Mouse (Mus musculus) liver (tissue): Measurements from ENCODE around the gene Nudcd3.
"Not testable (repeated sequence)": the region's sequence is repeated elsewhere in the genome, so short reads cannot be mapped to it uniquely, and the experiment has no call there.

Source experiments
- DNase-seq: peaks from one replicate; pipeline ENCODE4 v3.0.0-alpha.2; 2020; ENCODE audit warnings: mixed read lengths

Gene Nudcd3

DNA sequence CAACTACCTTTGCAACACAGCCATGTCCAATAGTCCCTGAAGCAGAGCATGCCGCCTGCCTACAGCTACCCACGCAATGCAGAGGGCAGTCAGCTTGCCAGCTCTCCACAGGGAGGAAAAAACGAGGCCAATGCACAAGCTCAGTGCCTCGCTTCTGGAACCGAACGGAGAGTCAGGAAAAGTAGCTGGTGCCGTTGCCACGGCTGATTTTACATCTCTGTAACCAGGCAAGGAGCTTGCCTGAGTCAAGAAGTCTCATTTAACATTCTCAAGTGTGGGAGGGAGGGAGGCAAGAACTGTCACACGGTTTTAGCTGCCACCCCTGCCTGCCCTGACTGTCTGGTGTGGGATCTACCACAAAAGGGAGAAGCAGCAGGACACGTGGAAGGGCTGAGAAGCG is 79.6 kb downstream of the Nudcd3 start:
- DNase-seq, result no peak

DNA sequence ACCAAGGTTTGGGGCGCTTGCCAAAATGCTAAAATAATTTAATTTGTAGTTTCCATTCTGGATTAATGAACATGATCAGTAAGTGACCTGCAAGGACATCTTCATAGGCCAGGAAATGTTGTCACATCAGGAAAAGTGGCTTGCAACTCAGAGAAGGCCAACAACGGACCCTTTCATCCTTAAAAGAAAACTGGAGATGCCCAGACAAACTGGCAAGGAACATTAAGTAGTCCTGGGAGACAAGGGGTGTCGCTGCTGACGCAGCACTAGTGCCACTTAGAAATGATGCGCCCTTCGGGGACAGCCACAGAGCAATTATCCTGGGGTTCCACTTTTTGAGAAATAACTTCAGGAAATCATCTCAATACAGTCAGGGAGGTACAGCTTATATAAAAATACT is 80.2 kb downstream of the Nudcd3 start:
- DNase-seq, result no peak

DNA sequence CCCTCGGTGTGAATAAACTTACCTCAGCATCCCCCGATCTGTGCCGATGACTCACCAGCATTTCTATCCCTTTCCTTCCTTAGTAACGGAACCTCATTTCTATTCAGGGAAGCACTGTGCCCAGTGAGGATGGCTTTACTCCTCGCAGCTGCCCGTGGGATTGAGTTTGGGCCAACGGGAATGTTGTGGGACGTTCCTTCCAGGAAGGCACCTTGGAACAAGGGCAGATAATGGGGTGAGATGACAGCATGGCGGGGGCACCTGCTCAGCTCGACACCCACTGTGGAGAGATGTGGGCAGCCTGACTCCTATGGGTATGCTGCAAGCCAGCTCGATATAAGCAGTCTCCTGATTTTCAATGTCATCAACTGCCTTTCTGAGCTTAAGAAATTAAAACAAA is 80.9 kb downstream of the Nudcd3 start:
- no peak for DNase-seq

DNA sequence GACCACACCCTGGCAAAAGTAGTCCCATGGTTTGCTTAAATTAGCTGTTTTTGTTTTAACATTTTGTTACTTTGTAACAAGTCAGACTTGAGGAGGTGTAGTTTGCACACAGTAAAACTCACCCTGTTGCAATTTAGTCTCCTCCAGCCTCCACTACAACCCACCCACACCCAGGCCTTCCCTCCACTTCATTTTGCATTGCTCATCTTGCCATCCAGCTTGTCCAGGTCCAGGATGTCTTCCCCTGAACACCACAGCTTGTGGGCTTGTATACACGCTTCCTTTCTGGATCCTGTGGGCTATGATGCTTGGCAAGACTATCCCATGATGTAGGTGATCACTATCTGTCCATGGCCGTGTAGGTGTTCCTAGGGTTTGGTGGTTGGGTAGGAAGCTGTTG is 82.3 kb downstream of the Nudcd3 start:
- DNase-seq, result no peak

DNA sequence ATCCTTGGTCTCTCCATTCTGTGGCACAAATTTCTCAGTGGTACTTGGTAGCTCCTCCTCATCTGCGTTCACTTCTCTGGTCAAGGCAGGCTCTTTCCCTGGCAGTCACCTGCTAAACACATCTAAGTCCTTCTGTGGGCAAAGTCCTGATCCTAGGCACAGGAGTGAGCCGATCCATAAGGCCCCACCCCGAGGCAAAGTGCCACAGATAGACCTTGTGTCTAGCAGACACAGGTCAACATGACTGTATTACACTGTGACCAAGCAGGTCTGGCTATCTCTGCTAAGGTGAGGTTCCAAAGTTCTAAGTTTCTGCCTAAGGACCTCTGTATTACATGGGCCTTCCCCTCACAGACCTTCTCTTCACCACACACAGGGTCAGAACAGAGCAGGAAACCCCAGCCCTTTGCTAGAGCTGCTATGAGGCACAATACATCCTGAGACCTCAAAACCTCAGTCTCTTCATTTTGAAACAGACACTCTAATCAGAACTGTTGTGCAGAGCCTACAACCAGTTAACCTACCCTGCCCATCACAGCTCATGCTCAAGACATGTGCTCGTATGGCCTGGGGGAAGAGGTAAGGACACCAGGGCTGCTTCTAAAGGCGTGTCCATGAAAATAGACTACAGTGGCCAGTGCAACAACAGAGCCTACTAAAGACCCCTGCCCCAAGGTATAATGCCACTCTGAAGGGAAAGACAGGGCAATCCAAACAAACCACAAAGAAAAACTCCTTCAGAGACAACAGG is 88.3 kb downstream of the Nudcd3 start:
- no peak for DNase-seq

DNA sequence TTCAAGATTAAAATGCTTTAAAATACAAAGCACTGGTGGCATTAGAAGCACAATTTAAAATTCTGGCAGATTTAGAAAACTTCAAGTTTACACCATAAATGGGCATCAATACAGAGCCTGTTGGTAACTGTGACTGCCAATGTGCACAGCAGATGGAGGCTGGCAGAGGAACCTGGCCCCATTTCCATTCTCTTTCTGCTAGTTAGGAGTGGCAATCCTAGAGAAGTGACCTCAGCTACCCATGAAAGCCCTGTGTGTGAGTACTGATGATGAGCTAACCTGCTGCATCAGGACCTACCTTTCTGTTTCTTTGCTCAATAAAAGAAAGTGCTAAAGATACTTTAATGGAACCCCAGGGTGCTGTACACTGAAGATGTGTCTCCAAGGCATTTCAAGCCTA is 90.2 kb downstream of the Nudcd3 start:
- no peak for DNase-seq

DNA sequence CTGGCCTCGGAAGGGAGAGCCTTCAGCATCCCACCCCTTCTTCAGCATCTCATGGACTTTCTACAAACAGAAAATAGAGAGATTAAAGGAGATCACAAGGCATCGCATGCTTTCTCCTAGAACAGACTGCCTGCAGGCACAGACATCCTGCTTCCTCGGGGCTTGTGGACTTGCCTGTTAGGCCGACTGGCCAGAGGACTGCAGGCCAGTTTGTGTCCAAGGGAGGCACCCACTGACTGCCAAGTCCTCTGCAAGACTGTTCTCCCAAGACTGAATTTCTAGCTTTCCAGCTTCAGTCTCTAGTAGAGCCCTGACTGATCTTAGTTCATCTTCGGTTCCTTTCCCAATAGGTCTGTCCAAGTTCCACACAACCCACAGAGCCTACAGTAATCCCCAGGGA is 91.9 kb downstream of the Nudcd3 start:
- no peak for DNase-seq

DNA sequence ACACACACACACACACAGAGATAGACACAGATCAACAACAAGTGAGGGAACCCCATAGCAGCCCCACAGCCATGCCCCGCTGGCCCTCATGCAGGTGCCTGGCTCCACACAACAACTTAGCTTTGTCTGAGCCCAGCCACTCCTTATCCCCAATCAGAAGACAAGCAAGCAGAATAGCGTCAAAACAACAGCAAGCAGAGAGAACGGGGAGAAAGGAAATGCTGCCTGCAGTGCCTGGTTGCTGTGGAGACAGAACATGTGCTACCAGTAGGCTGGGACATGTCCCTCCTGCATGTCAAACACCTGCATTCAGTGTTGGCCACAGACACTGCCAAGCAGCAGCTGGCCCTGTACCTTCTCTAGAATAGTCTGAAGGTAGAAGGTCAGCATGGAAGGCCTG is 92.5 kb downstream of the Nudcd3 start:
- no peak for DNase-seq

DNA sequence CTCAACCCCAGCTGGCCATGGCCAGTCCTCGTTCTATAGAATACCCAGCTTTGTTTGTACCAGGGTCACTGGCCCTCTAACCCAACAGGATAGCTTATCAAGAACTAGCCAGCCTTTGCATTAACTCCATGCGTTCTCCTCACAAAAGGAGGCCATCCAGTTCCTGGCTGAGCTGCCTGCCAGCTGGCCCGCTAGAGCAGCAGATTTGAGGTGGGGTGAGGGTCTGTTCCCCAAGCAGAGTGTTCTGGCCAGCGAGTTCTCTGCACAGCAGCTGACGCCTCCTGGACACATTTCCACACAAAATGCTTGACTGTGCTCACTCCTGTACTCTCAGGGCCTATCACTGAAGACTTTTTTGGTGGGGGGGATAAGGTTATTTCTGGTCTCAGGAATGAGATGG is 95.5 kb downstream of the Nudcd3 start:
- DNase-seq, result no peak

DNA sequence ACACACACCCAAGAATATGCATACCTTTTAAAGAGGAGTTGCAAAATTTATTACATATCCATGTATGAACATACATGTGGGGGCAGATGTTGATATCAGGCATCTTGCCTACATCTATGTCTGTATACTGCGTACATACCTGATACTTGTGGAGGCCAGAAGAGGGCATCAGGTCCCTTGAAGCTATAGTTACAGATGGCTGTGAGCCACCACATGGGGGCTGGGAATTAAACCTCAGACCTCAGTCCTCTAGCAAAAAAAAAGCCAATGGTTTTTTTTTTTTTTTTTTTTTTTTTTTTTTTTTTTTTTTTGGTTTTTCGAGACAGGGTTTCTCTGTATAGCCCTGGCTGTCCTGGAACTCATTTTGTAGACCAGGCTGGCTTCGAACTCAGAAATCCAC is 103.6 kb downstream of the Nudcd3 start:
- not testable (repeated sequence) for DNase-seq

DNA sequence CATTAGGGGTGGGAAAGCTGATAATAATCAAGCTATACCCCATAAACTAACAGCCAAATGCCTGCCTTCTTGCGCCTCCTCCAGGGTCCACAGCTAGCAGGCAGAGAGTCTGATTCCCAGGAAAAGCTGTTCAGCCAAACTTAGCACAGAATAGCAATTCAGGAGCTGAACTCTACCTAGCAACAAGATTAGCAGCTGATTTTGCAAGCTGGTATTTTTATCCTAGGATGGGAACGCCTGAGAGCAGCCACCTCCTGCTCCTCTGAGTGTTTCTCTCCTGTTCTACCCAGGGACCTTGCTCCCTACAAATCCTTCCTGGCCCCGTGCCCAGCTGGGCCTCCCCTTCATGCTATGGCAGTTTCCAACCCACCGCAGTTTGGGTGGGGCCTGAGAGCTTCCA is 113.2 kb downstream of the Nudcd3 start:
- DNase-seq, result no peak

DNA sequence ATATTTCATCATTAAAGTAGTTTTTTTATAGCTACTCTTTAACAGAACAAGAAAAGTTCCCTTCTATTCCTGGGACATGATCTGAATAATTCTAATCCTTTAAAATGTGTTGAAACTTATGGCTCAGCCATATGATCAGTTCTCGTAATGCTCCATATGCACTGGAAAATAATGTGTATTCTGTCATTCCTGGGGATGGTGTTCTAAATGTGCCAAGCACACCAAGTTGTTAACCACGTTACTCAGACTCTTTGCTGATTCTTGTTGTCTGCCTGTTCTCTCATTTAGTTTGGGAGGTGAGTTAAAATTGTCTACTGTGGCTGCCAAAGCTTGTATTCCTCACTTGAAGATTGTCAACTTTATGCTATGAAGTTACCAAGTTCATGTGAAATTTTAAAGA is 121.5 kb downstream of the Nudcd3 start:
- no peak for DNase-seq

DNA sequence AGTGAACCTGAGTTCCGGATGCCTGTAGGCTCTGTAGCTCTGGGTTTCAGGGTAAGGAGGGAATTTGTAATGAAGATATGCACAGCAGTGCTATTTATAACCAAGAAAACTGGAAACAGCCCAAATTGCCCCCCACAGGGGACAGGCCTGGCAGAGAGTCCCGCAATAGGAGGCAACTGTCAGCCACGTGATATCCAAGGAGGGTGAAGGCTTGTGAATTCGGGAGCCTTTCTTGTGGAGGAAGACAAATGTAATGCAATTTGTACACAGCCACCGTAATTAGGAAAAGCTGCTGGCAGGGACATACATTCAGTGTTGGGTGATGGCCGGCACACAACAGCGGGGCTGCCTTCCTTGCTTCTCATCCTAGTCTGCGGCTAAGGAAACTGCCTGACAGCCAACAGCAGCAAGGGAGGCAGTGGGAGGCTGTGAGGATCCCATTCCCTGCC is 124.6 kb downstream of the Nudcd3 start:
- no peak for DNase-seq

DNA sequence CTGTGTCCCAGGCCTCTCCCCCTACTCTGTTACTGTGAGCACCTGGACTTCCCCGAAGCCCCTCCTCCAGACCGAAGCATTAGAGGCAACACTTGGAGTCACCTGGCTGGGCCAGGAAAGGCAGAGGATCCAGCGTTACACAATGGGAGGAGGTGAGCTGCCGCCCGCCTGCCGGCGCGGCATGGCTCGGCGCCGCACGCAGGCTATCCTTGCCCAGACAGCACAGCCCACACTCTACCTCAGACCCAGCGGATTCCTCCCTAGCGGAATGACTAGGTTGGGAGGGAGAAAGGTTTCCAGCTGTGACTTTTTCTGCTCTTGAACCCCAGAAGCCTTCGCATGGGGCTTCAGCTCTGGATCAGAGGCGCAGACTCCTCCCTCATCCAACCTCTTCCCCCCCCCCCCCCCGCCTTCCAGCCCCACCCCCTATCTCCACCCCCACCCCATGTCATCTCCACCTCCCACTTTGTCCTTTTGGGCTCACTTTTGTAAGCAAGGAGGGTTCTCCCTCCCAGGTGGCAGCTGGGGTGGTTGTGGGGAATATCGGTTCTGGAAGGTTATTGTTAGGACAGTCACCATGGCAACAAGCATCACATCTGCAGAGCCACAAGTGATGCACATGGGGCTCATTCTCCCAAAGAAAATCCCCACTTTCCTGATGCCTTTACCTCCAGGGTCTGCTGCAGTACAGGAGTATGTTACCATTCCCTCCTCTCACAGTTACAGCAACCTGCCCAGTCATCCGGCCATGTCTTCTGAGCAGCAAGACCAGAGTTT is 131.8 kb downstream of the Nudcd3 start:
- DNase-seq, result no peak

DNA sequence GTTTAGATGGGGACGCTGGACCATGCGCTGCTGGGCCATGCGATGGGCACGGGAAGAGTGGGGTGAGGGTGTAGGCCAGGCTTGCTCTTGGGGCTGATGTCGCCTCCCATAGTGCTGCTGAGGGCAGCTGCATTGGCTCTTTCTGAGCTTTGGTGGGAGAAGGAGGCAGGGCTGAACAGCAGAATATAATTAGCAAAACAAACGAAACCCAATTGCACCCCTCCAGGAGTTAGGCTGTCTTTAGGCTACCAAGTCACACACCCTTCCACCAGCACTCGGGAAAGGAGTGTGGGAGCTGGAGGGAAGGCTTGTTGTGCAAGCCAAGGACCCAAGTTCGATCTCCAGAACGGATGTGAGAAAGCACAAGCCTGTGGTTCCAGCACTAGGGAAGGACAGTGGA is 133.1 kb downstream of the Nudcd3 start:
- no peak for DNase-seq

DNA sequence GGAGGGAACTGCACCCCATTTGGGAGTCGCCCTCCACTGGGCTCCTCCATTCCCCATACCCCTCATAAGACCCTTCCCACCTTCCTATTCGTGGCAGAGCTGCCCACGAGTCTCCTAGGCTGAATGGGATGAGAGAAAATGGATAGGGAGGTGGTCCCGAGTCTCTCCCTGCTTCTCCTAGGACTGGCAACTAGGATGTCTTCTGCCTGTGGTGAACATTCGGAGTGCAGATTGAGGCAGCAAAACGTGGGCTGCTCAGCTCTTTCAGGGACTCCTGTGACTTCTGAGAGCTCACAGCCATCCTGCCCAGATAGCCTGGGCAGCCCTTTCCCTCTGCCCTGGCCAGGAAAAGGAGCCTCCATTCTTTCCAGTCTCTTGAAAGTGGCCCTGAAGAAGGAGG is 134.0 kb downstream of the Nudcd3 start, which contains the start of gene Camk2b:
Gene Camk2b, minus strand, starts transcription at position 187 of the 400 bp plus-strand sequence.
- no peak for DNase-seq

DNA sequence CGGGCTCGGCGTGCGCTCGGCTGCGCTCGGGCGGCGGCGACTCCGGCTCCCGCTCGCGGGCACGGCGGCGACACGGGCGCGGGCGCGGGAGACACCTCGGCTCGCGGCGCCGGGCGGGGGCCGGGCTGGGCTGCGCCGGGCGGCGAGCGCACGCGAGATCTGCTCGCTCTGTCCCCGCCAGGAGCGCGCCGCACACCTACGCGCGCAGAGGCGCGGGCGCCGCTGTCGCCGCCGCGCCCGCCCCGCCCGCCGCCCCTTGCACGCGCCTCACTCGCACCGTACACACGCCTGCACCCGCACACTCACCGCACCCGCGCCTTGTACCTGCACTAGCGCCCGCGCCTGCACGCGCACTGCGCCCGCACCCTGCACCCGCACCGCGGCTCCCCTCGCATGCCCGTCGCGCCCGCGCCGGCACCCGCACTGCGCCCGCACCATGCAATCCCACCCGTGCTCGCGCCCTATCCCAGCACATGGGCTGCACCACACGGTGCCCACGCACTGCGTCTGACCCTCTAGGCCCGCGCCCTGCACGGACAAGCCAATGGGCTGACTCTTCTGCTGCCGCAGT is 134.6 kb downstream of the Nudcd3 start:
- no peak for DNase-seq

DNA sequence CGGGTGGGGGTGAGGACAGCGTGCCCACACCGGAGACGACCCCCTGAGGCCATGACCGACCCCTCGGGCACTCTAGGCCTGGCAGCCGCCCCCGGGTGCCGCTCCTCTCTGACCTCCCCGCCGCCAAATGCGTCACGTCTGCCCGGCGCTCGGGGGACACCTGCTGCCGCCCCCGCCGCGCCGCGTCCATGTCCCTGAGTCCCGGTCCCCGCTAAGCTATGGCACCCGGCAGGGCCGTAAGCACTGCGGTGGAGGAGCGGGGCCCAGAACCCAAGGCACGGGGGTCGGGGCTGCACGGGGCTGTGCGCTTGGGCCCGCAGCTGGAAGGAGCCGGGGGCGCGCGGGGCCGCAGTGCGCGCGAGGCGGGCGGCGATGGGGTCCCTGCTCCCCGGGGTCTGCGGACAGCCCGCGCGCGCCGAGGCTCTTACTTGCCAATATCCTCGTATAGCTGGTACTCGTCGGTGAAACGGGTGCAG is 135.1 kb downstream of the Nudcd3 start:
- DNase-seq, result no peak

DNA sequence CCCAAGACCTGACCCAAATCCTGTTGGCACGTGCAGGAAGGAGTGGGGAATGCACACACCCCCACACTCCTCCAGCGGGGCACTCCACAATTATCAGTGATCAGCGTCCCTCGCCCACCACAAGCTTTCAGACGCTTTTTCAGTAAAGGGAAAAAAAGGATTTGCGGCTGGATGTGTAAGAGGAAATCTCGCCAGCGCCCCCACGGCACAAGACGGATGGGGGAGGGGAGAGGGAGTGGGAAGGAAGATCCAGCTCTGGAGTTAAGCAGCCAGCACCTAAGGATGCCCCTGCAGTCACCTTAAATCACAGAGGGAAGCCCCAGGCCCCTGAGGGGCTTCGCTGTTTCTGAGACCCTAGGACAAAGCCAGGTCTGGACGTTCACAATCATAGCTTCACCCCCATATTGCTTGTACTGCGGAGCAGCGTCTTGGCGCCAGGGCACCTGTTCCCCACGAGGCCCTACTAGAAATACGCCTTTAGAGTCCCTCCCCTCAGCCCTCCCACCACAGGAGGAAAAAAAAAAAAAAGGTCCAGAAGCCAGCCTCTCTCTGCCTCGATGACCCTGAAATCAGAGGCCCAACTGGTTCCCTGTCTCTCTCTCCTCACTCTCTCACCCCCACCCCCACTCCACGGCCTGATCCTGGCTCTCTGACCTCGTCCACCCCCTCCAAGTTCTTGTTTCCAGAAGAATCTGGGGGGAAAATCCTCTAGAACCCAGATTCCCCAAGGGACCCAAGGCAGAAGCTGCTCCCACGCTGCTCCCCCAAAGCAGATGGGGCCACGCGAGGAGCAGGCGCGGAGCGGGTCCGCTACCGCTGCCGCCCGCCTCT is 135.8 kb downstream of the Nudcd3 start:
- no peak for DNase-seq

DNA sequence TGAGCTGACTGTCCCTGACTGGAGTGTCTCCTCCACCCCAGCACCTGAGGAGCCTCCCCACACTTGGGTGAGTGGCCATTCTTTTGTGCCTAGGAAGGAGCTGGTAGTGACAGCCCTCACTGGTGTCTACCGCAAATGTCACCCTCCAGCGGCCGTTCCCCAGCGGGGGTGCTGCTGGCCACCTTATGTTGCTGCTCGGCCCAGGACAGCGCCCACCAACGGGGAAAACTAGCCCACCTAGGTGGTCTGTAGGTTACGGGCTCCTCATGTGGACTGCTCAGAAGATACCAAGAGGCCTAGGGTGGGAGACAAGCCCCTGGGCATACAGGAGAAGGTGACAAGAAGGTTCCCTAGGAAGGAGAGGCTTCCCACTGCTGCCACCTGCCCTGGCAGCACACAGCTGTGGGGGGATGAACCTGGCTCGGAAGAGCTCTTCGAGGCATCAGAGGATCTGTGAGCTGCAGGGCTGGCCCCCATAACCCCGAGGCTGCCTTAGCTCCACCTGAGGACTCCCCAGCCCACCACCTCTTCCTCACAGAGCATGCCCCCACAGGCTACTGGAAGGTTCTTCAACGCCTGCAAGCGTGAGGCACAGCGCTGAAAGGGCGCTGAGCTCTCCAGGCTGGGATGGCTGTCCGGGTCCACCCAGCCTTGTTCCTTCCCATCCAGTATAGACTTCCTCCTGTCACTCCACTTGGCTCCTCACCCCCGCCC is 136.6 kb downstream of the Nudcd3 start:
- no peak for DNase-seq

DNA sequence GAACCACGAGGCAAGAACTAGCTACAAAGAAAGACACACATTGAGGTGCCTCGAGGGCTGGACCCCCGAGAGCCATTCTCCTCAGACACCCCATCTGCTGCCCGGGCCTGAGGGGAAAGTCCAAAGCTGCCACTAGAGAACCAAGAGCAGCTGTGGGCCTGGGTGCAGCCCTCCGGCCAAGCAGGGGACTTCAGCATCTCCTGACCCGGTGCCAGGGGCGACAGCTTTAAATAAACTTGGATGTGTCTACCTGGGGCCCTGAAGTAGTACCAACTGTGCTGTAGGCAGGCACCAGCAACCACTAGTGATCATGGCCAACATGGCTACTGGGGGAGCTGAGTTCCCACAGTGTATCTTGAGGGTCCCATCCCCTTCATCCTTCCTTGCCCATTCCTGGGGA is 137.2 kb downstream of the Nudcd3 start:
- no peak for DNase-seq

DNA sequence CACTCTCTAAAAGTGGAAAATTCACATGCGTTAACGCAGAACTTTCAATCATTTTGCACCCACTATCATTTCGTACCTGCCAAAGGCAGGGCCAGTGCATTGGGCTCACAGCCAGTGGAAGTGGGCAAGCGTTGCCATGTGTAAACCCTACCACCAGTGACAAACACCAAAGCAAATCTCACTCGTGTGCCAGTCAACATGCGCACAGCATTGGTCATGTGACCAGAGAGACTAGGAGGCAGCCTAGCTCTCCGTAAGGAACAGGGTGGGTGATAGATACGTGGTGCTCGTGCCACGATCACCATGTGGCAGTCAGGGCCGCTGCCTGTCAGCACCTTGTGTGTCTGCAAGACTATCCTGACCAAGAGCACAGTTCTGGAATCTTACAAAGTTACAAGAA is 137.9 kb downstream of the Nudcd3 start:
- DNase-seq, result no peak
